Comparison of ENCODE assay signal across 19 mouse cellular contexts in the genomic region with DNA sequence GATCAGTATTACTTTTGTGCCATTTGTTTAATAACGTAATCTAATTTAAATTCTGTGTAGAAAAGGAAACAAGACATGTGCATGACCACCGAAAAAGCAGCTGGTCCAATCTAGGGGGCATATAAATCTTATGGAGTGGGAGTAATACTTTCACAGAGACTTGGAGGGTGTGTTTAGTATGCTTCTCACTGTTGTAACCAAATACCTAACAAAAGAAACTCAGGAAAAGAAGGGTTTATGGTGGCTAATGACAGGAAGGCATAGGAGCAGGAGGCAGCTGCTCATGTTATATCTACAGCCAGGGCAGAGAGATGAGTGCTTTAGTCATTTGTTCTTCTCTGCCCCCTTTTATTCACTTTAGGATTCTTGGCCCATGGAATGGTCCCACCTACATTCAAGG. TPM values are rescaled to one million over a fixed set of nuclear protein-coding genes. Genes with fewer than 3 reads are reported as not detected.
"Had no signal": no experiment of that assay in that cellular context is flagged by ENCODE, and none has a peak within 500 bp of the region (broad histone marks: within the 10 kb centered on the region; RNA-seq: fewer than 3 reads in every experiment).

No protein-coding gene starts in this region.

- H3K4me3 ChIP-seq: neural tube, embryonic 13.5 days; neural tube, embryonic 15.5 days; stomach, embryonic 15.5 days had no signal

- H3K27ac ChIP-seq: neural tube, embryonic 13.5 days; neural tube, embryonic 15.5 days; stomach, embryonic 15.5 days; stomach, postnatal 0 days had no signal

- H3K27me3 ChIP-seq: neural tube, embryonic 13.5 days; neural tube, embryonic 15.5 days; stomach, embryonic 15.5 days had no signal

- H3K9me3 ChIP-seq: neural tube, embryonic 13.5 days; neural tube, embryonic 15.5 days; stomach, embryonic 15.5 days had no signal

- H3K4me1 ChIP-seq: neural tube, embryonic 13.5 days; neural tube, embryonic 15.5 days; stomach, embryonic 15.5 days had no signal

- H3K36me3 ChIP-seq: neural tube, embryonic 13.5 days; neural tube, embryonic 15.5 days; stomach, embryonic 15.5 days had no signal

- DNase-seq: retina, postnatal 1 day; right cerebral cortex, adult 18-20 months; right cerebral cortex, postnatal 14 days; right cerebral cortex, postnatal 25 days; right cerebral cortex, postnatal 4 days; spleen, adult 18-20 months; thymus, adult 18-20 months; thymus, adult 2 months; thymus, postnatal 14 days; thymus, postnatal 25 days; thymus, postnatal 36 days; thymus, postnatal 4 days had no signal

- H3K4me2 ChIP-seq: neural tube, embryonic 13.5 days; neural tube, embryonic 15.5 days; stomach, embryonic 15.5 days had no signal

- H3K9ac ChIP-seq: neural tube, embryonic 13.5 days; neural tube, embryonic 15.5 days; stomach, embryonic 15.5 days had no signal

RNA-seq across cellular contexts. Expression of gene Tnfsf8, which starts 15.6 kb away (rescaled TPM):
- polyA plus RNA-seq: neural tube, embryonic 13.5 days; neural tube, embryonic 14.5 days; neural tube, embryonic 15.5 days; stomach, embryonic 14.5 days; stomach, embryonic 16.5 days; stomach, postnatal 0 days had no signal
